Mouse (Mus musculus): Measurements from ENCODE around the gene Mtif3.
A peak's percentile ranks its signal among the peaks of the same experiment; 100 is the strongest.

Gene Mtif3

GRCm38 (mm10) chr5:146916273-146916672 is 47.3 kb downstream of the Mtif3 start:
- no peak for DNase-seq (ENCODE audit: low spot score in 2 of 2)

GRCm38 (mm10) chr5:146914088-146914766 is 49.4 kb downstream of the Mtif3 start:
- peak; percentile 34 to 40 for DNase-seq (ENCODE audit: low spot score in 2 of 2)

GRCm38 (mm10) chr5:146913355-146913754 is 50.2 kb downstream of the Mtif3 start:
- no peak for DNase-seq (ENCODE audit: low spot score in 2 of 2)

GRCm38 (mm10) chr5:146912206-146912605 is 51.4 kb downstream of the Mtif3 start:
- no peak for DNase-seq (ENCODE audit: low spot score in 2 of 2)

- no peak for DNase-seq (ENCODE audit: low spot score in 2 of 2)
Observed at GRCm38 (mm10) chr5:146908629-146909028, 55.0 kb downstream of the Mtif3 start.

GRCm38 (mm10) chr5:146907533-146907932 is 56.1 kb downstream of the Mtif3 start:
- DNase-seq (ENCODE audit: low spot score in 2 of 2), result no peak

GRCm38 (mm10) chr5:146905486-146906172 is 58.0 kb downstream of the Mtif3 start:
- peak; percentile 60 to 61 for DNase-seq (ENCODE audit: low spot score in 2 of 2)

- DNase-seq (ENCODE audit: low spot score in 2 of 2), result peak; percentile 65 to 77
Observed at GRCm38 (mm10) chr5:146904404-146904803, 59.2 kb downstream of the Mtif3 start.
